Comparison of ENCODE assay signal across 8 mouse cellular contexts in genomic region chr10:75954381-75954811, GRCm38 (mm10). TPM values are rescaled to one million over a fixed set of nuclear protein-coding genes. Genes with fewer than 3 reads are reported as not detected.
DNase-seq lines count a peak whose midpoint lies in the region; ATAC-seq and TF ChIP-seq lines count a peak whose summit lies in the region.

Gene Gm5134, plus strand, starts transcription at chr10:75954514.

- H3K4me2 ChIP-seq in kidney, embryonic 14.5 days (replicated peaks; ENCODE audit: low read depth, low read length) = peak within 1 kb of the TSS; percentile 28
- peak within 1 kb of the TSS; percentile 43 for H3K4me2 ChIP-seq in forebrain, embryonic 13.5 days
- peak within 1 kb of the TSS; percentile 69 for H3K4me2 ChIP-seq in liver, embryonic 12.5 days
- H3K4me2 ChIP-seq in stomach, embryonic 14.5 days (replicated peaks; ENCODE audit: low read depth, low read length) = peak within 1 kb of the TSS; percentile 34

- peaks cover 3% of the 10 kb centered on the region; the same call in 1 of the 2 replicates for H3K27me3 ChIP-seq in kidney, embryonic 14.5 days (ENCODE audit: control insufficient read depth, insufficient read depth, low read length)
- peaks cover 34% of the 10 kb centered on the region for H3K27me3 ChIP-seq in forebrain, embryonic 13.5 days
- H3K27me3 ChIP-seq in liver, embryonic 12.5 days (replicated peaks) = peaks cover 49% of the 10 kb centered on the region
- H3K27me3 ChIP-seq in stomach, embryonic 14.5 days (ENCODE audit: control insufficient read depth, insufficient read depth, low read length) = no peaks in the 10 kb centered on the region

- intact Hi-C loops in left cerebral cortex, postnatal 14 days (cut with DNase I) = loop anchor here (5.0 kb wide), 2 partner anchors 212 to 367 kb away; partner anchors contain the start of gene Ggt5

- H3K27ac ChIP-seq in kidney, embryonic 14.5 days (ENCODE audit: low read depth, low read length) = no peak within 1 kb of the TSS
- H3K27ac ChIP-seq in forebrain, embryonic 13.5 days = no peak within 1 kb of the TSS
- no peak within 1 kb of the TSS for H3K27ac ChIP-seq in liver, embryonic 12.5 days
- no peak within 1 kb of the TSS for H3K27ac ChIP-seq in stomach, embryonic 14.5 days (ENCODE audit: low read length)
- H3K27ac ChIP-seq in layer of hippocampus, adult 2 months = no peak within 1 kb of the TSS

- peaks cover 17% of the 10 kb centered on the region for H3K4me1 ChIP-seq in kidney, embryonic 14.5 days (ENCODE audit: control insufficient read depth, insufficient read depth, low read length)
- H3K4me1 ChIP-seq in forebrain, embryonic 13.5 days = peaks cover 13% of the 10 kb centered on the region
- H3K4me1 ChIP-seq in liver, embryonic 12.5 days = peaks cover 25% of the 10 kb centered on the region
- peaks cover 4% of the 10 kb centered on the region; the same call in 1 of the 2 replicates for H3K4me1 ChIP-seq in stomach, embryonic 14.5 days (ENCODE audit: control insufficient read depth, insufficient read depth, low read length)

- H3K9ac ChIP-seq in kidney, embryonic 14.5 days (ENCODE audit: low read depth, low read length) = no peak within 1 kb of the TSS
- 0 out of 2 replicates have a peak within 1 kb of the TSS, but pooled peaks have one; percentile 40 for H3K9ac ChIP-seq in forebrain, embryonic 13.5 days
- H3K9ac ChIP-seq in liver, embryonic 12.5 days = peak within 1 kb of the TSS; percentile 55
- H3K9ac ChIP-seq in stomach, embryonic 14.5 days (replicated peaks; ENCODE audit: low read depth, low read length) = no peak within 1 kb of the TSS

- no peak for DNase-seq in kidney, adult 11 months
- DNase-seq in left cerebral cortex, postnatal 14 days (ENCODE audit: low spot score in 2 of 2) = no peak
- DNase-seq in layer of hippocampus, adult 2 months (ENCODE audit: low spot score in 2 of 2) = no peak
- no peak for DNase-seq in layer of hippocampus, adult 9-10 months (ENCODE audit: low spot score)

- 28% methylated on average over 20 of the region's 20 CpGs for WGBS in kidney, embryonic 14.5 days
- 38% methylated on average over 20 of the region's 20 CpGs for WGBS in forebrain, embryonic 13.5 days
- 13% methylated on average over 20 of the region's 20 CpGs for WGBS in liver, embryonic 12.5 days (ENCODE audit: insufficient replicate concordance)
- 32% methylated on average over 20 of the region's 20 CpGs for whole genome bisulfite sequencing in stomach, embryonic 14.5 days

- no peaks in the 10 kb centered on the region for H3K9me3 ChIP-seq in kidney, embryonic 14.5 days (ENCODE audit: control insufficient read depth, low read length)
- no peaks in the 10 kb centered on the region for H3K9me3 ChIP-seq in forebrain, embryonic 13.5 days (replicated peaks)
- H3K9me3 ChIP-seq in liver, embryonic 12.5 days (replicated peaks) = no peaks in the 10 kb centered on the region
- H3K9me3 ChIP-seq in stomach, embryonic 14.5 days (ENCODE audit: control insufficient read depth, low read depth, low read length) = no peaks in the 10 kb centered on the region

- ATAC-seq in kidney, embryonic 14.5 days (ENCODE audit: low FRiP score, low TSS enrichment) = no peak
- ATAC-seq in forebrain, embryonic 13.5 days = no peak
- ATAC-seq in liver, embryonic 12.5 days = peak; percentile 38
- no peak; the same call in 1 of the 2 replicates for ATAC-seq in stomach, embryonic 14.5 days (ENCODE audit: insufficient number of reproducible peaks, insufficient read depth, low FRiP score, low read depth)

- no peak for TF ChIP-seq CTCF in layer of hippocampus, adult 2 months (conservative IDR thresholded peaks at IDR 0.05)

- H3K36me3 ChIP-seq in kidney, embryonic 14.5 days (ENCODE audit: control insufficient read depth, insufficient read depth, low read length) = no peaks in the 10 kb centered on the region
- no peaks in the 10 kb centered on the region for H3K36me3 ChIP-seq in forebrain, embryonic 13.5 days (ENCODE audit: poor library complexity, severe bottlenecking)
- H3K36me3 ChIP-seq in liver, embryonic 12.5 days = no peaks in the 10 kb centered on the region
- H3K36me3 ChIP-seq in stomach, embryonic 14.5 days (ENCODE audit: control insufficient read depth, insufficient read depth, low read length) = no peaks in the 10 kb centered on the region

- peak within 1 kb of the TSS; percentile 13; the same call in 1 of the 2 replicates for H3K4me3 ChIP-seq in kidney, embryonic 14.5 days (ENCODE audit: low read length)
- H3K4me3 ChIP-seq in forebrain, embryonic 13.5 days = peak within 1 kb of the TSS; percentile 2; the same call in 1 of the 2 replicates
- peak within 1 kb of the TSS; percentile 47 for H3K4me3 ChIP-seq in liver, embryonic 12.5 days
- no peak within 1 kb of the TSS; the same call in 1 of the 2 replicates for H3K4me3 ChIP-seq in stomach, embryonic 14.5 days (ENCODE audit: low read depth, low read length)
- H3K4me3 ChIP-seq in layer of hippocampus, adult 2 months = no peak within 1 kb of the TSS

RNA-seq across cellular contexts. Expression of gene Gm5134, which starts in this region (rescaled TPM):
- polyA plus RNA-seq in kidney, embryonic 14.5 days (2014; fragmentation: Nextera tagmentation; extraction: Ambion mirVana) = not detected in 2 replicates
- 0.09 TPM in 1 of 2 replicates, not detected in the other for polyA plus RNA-seq in forebrain, embryonic 13.5 days (2015; fragmentation: Nextera tagmentation; extraction: Ambion mirVana)
- polyA plus RNA-seq in liver, embryonic 12.5 days (2016; fragmentation: Nextera tagmentation; extraction: Ambion mirVana) = 0.06 and 0.07 TPM in 2 replicates
- polyA plus RNA-seq in stomach, embryonic 14.5 days (2014; fragmentation: Nextera tagmentation; extraction: Ambion mirVana) = not detected in 2 replicates
- not detected for total RNA-seq in left cerebral cortex, postnatal 14 days (2021)
- not detected for total RNA-seq in layer of hippocampus, adult 2 months (2021)

Comparison
In these comparisons a context has a peak if more than half of its experiments do, and no peak if none do; other contexts are left out.
1. Peak in ATAC-seq, H3K4me3 ChIP-seq, H3K9ac ChIP-seq and H3K4me2 ChIP-seq in liver, embryonic 12.5 days; RNA of the gene not detected or under 1 TPM.
2. H3K4me3 ChIP-seq: peak in kidney, embryonic 14.5 days (single experiment) and forebrain, embryonic 13.5 days (single experiment); none in stomach, embryonic 14.5 days (single experiment) and layer of hippocampus, adult 2 months (single experiment).
3. Peak in every context shown above with its lines, with median percentiles within 50 percentile points of each other: H3K4me2 ChIP-seq.